Mouse (Mus musculus): ENCODE data around the gene Calm4. TPM values are rescaled to one million over a fixed set of nuclear protein-coding genes. Genes with fewer than 3 reads are reported as not detected.
"Not testable (repeated sequence)": the region's sequence is repeated elsewhere in the genome, so short reads cannot be mapped to it uniquely, and the experiment has no call there.

The Calm4 gene
- polyA plus RNA-seq, 1 experiment from 2014 or later: not detected

DNA sequence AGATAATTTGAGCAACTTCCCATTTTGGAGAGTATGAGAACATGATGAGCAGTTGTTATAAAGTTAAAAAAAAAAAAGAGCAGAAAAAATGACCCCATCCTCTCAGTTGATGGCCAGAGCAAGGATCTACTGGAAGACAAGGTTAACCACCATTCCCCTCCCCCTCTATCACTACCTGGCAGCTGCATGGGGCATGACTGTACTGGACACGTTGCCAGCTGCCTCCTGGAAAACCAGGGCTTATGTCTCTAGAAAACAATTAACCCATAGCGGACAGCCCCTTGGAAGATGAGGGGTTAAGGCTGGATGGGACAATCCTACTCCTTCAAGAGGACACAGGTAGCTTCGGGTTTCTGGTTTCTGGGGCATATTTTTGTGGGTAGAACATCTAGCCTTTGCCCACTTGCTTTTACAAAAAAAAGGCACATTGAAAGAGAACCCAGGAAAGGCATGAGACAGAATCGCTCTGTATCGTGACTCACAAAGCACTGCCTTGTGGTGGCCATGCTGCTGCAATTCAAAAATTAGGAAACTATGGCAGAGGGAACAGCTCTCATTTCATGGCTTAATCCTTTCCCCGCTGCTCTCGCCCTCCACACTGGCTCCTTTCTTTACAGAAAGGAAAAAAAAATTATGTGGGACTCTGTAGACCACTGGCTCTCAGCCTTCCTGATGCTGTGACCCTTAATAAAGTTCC, 30.3 kb upstream of the Calm4 start:
- H3K4me3 ChIP-seq (replicated peaks; ENCODE audit: low read depth, low read length): no peak overlapping the region
- H3K9ac ChIP-seq (replicated peaks; ENCODE audit: low read length): no peak overlapping the region
- no peak overlapping the region for H3K27ac ChIP-seq (replicated peaks; ENCODE audit: low read depth, low read length)
- H3K36me3 ChIP-seq (ENCODE audit: control insufficient read depth, insufficient read depth, low read length): no peaks in the 10 kb centered on the region
- 84% methylated on average over 7 of the region's 7 CpGs for WGBS
- no peak for DNase-seq
- no peaks in the 10 kb centered on the region for H3K4me1 ChIP-seq (ENCODE audit: control insufficient read depth, insufficient read depth, low read length)
- no peak for ATAC-seq (ENCODE audit: low FRiP score, low TSS enrichment)
- H3K9me3 ChIP-seq (ENCODE audit: control insufficient read depth, low read length): no peaks in the 10 kb centered on the region
- no peak overlapping the region for H3K4me2 ChIP-seq (ENCODE audit: low read length)
- H3K27me3 ChIP-seq (ENCODE audit: control insufficient read depth, insufficient read depth, low read length): no peaks in the 10 kb centered on the region

DNA sequence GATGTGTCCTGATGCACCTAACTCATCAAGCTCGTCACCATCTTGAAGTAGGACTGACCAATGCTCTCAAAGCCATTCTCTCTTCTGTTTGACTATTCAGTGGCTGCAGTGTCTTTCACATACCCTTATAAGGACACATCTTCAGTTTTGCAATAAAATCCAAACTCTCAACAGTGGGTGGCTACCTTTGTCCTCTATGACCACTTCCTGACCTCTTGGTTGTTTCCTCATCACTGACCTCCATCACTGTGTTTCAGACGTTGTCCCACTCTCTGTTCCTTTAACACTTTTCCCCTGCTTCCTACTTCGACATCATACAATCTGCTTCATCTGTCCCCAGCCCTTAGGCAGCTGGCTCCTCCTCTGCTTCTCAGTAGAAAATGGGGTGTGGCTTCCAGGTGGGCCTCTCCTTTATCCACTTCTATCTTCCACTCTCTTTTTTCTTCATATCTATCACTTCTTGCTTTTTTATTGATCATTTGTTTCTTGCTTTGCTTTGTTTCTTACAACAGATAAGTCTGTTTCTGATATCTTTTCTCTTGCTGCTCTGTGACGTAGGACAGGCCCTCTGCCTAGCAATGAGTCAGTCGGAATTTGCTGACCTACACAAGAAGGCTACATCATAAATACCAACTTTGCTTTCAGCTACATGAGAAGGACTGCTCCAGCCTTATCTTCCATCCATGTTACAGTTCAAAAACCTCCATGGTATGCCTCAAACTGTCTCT, 19.4 kb upstream of the Calm4 start:
- Histone ChIP-seq H3K27ac (replicated peaks; ENCODE audit: low read depth, low read length) (no peak overlapping the region), H3K4me2 (ENCODE audit: low read length) (no peak overlapping the region), H3K4me3 (replicated peaks; ENCODE audit: low read depth, low read length) (no peak overlapping the region), H3K27me3 (ENCODE audit: control insufficient read depth, insufficient read depth, low read length) (no peaks in the 10 kb centered on the region), H3K36me3 (ENCODE audit: control insufficient read depth, insufficient read depth, low read length) (no peaks in the 10 kb centered on the region), H3K9ac (replicated peaks; ENCODE audit: low read length) (no peak overlapping the region), H3K4me1 (ENCODE audit: control insufficient read depth, insufficient read depth, low read length) (no peaks in the 10 kb centered on the region), H3K9me3 (ENCODE audit: control insufficient read depth, low read length) (no peaks in the 10 kb centered on the region)
- DNase-seq: no peak
- WGBS: 83% methylated on average over 5 of the region's 5 CpGs
- ATAC-seq (ENCODE audit: low FRiP score, low TSS enrichment): no peak

GRCm38 (mm10) chr13:3818740-3819076, 18.8 kb upstream of the Calm4 start:
- no peak for DNase-seq
- Histone ChIP-seq H3K4me1 (ENCODE audit: control insufficient read depth, insufficient read depth, low read length) (no peaks in the 10 kb centered on the region), H3K36me3 (ENCODE audit: control insufficient read depth, insufficient read depth, low read length) (no peaks in the 10 kb centered on the region), H3K4me3 (replicated peaks; ENCODE audit: low read depth, low read length) (no peak overlapping the region), H3K27ac (replicated peaks; ENCODE audit: low read depth, low read length) (no peak overlapping the region), H3K4me2 (ENCODE audit: low read length) (no peak overlapping the region), H3K9me3 (ENCODE audit: control insufficient read depth, low read length) (no peaks in the 10 kb centered on the region), H3K9ac (replicated peaks; ENCODE audit: low read length) (no peak overlapping the region), H3K27me3 (ENCODE audit: control insufficient read depth, insufficient read depth, low read length) (no peaks in the 10 kb centered on the region)
- WGBS: 91% methylated on average over 2 of the region's 2 CpGs
- ATAC-seq (ENCODE audit: low FRiP score, low TSS enrichment): no peak

GRCm38 (mm10) chr13:3822105-3822504, 15.5 kb upstream of the Calm4 start:
- Histone ChIP-seq H3K36me3 (ENCODE audit: control insufficient read depth, insufficient read depth, low read length) (no peaks in the 10 kb centered on the region), H3K9ac (replicated peaks; ENCODE audit: low read length) (no peak overlapping the region), H3K4me2 (ENCODE audit: low read length) (no peak overlapping the region), H3K27ac (replicated peaks; ENCODE audit: low read depth, low read length) (no peak overlapping the region), H3K4me1 (ENCODE audit: control insufficient read depth, insufficient read depth, low read length) (no peaks in the 10 kb centered on the region), H3K4me3 (replicated peaks; ENCODE audit: low read depth, low read length) (no peak overlapping the region), H3K9me3 (ENCODE audit: control insufficient read depth, low read length) (no peaks in the 10 kb centered on the region), H3K27me3 (ENCODE audit: control insufficient read depth, insufficient read depth, low read length) (no peaks in the 10 kb centered on the region)
- WGBS: 73% methylated on average over 4 of the region's 4 CpGs
- ATAC-seq (ENCODE audit: low FRiP score, low TSS enrichment) (no peak), DNase-seq (no peak)

DNA sequence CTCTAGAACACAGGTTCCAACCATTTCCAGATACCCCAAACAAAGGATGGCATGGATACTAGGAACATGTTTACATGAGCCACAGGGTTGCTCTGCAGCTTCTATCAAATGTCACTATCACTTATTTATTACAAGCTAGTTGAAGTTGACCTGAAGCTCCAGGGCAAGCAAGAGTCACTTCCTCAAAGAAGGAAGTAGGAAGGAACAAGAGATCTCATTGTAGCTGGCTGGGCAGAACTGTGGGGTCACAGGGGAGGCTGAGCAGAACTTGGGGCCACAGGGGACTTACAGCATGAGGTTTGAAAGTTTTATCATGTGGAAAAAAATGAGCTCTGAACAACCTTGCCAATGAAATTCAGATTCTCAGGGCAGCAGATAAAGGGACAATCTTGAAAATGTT, 11.8 kb upstream of the Calm4 start:
- Histone ChIP-seq H3K4me3 (replicated peaks; ENCODE audit: low read depth, low read length) (no peak overlapping the region), H3K9ac (replicated peaks; ENCODE audit: low read length) (no peak overlapping the region), H3K27ac (replicated peaks; ENCODE audit: low read depth, low read length) (no peak overlapping the region), H3K27me3 (ENCODE audit: control insufficient read depth, insufficient read depth, low read length) (no peaks in the 10 kb centered on the region), H3K9me3 (ENCODE audit: control insufficient read depth, low read length) (no peaks in the 10 kb centered on the region), H3K4me1 (ENCODE audit: control insufficient read depth, insufficient read depth, low read length) (no peaks in the 10 kb centered on the region), H3K36me3 (ENCODE audit: control insufficient read depth, insufficient read depth, low read length) (no peaks in the 10 kb centered on the region), H3K4me2 (ENCODE audit: low read length) (no peak overlapping the region)
- ATAC-seq (ENCODE audit: low FRiP score, low TSS enrichment) (no peak), DNase-seq (no peak)

DNA sequence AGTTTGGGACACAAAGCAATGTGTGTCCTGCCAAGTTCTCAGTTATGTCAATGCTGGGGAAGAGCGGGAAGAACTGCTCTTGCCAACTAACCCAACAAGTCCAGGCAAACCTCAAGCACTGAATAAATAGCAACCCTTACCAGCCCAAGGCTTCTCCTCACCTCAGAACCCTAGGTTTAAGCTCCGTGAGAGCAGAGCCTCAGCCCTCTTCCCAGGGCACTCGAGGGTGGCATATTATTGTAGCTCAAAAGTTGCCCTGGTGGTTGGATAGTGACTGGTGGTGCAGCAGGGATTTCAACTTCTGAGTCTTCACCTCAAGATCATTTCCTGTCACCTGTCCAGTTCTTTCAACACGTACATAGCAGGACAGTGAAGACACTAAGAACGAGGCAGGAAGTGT, 6.0 kb upstream of the Calm4 start:
- no peaks in the 10 kb centered on the region for H3K9me3 ChIP-seq (ENCODE audit: control insufficient read depth, low read length)
- H3K4me1 ChIP-seq (ENCODE audit: control insufficient read depth, insufficient read depth, low read length): no peaks in the 10 kb centered on the region
- H3K36me3 ChIP-seq (ENCODE audit: control insufficient read depth, insufficient read depth, low read length): no peaks in the 10 kb centered on the region
- H3K27ac ChIP-seq (replicated peaks; ENCODE audit: low read depth, low read length): no peak overlapping the region
- H3K9ac ChIP-seq (replicated peaks; ENCODE audit: low read length): no peak overlapping the region
- 86% methylated on average over 5 of the region's 5 CpGs for WGBS
- no peak for ATAC-seq (ENCODE audit: low FRiP score, low TSS enrichment)
- no peak overlapping the region for H3K4me3 ChIP-seq (replicated peaks; ENCODE audit: low read depth, low read length)
- DNase-seq: no peak
- H3K27me3 ChIP-seq (ENCODE audit: control insufficient read depth, insufficient read depth, low read length): no peaks in the 10 kb centered on the region
- no peak overlapping the region for H3K4me2 ChIP-seq (ENCODE audit: low read length)

DNA sequence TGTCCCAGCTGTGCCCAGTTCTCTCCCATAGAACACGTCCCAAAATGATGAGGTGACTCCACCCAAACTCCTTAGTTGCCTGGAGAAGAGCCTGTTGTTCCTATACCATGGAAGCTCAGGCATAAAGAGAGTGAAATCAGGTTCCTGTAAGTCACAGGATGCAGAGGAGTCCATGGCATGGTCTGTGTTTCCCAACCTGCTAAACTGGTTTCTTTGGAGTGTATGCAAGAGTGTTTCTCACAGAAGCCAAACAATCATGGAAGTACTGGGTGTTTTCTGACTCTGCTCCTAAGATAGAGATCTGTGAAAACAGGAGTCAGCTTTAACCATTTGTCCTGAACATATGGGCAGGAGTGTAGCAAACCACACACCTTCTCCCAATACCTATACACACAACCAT, 5.6 kb upstream of the Calm4 start:
- no peak for ATAC-seq (ENCODE audit: low FRiP score, low TSS enrichment)
- H3K9ac ChIP-seq (replicated peaks; ENCODE audit: low read length): no peak overlapping the region
- no peak overlapping the region for H3K27ac ChIP-seq (replicated peaks; ENCODE audit: low read depth, low read length)
- no peaks in the 10 kb centered on the region for H3K36me3 ChIP-seq (ENCODE audit: control insufficient read depth, insufficient read depth, low read length)
- no peaks in the 10 kb centered on the region for H3K4me1 ChIP-seq (ENCODE audit: control insufficient read depth, insufficient read depth, low read length)
- no peak overlapping the region for H3K4me2 ChIP-seq (ENCODE audit: low read length)
- no peaks in the 10 kb centered on the region for H3K27me3 ChIP-seq (ENCODE audit: control insufficient read depth, insufficient read depth, low read length)
- no peak for DNase-seq
- WGBS: 65% methylated on average over 1 of the region's 1 CpGs
- H3K4me3 ChIP-seq (replicated peaks; ENCODE audit: low read depth, low read length): no peak overlapping the region
- no peaks in the 10 kb centered on the region for H3K9me3 ChIP-seq (ENCODE audit: control insufficient read depth, low read length)

- no peak overlapping the region for H3K9ac ChIP-seq (replicated peaks; ENCODE audit: low read length)
- H3K27me3 ChIP-seq (ENCODE audit: control insufficient read depth, insufficient read depth, low read length): no peaks in the 10 kb centered on the region
- 68% methylated on average over 2 of the region's 2 CpGs for WGBS
- DNase-seq (no peak), ATAC-seq (ENCODE audit: low FRiP score, low TSS enrichment) (no peak)
- no peak overlapping the region for H3K27ac ChIP-seq (replicated peaks; ENCODE audit: low read depth, low read length)
- no peaks in the 10 kb centered on the region for H3K9me3 ChIP-seq (ENCODE audit: control insufficient read depth, low read length)
- no peaks in the 10 kb centered on the region for H3K4me1 ChIP-seq (ENCODE audit: control insufficient read depth, insufficient read depth, low read length)
- H3K4me3 ChIP-seq (replicated peaks; ENCODE audit: low read depth, low read length): no peak overlapping the region
- H3K4me2 ChIP-seq (ENCODE audit: low read length): no peak overlapping the region
- H3K36me3 ChIP-seq (ENCODE audit: control insufficient read depth, insufficient read depth, low read length): no peaks in the 10 kb centered on the region
Measured at GRCm38 (mm10) chr13:3832450-3832849, 5.1 kb upstream of the Calm4 start.

DNA sequence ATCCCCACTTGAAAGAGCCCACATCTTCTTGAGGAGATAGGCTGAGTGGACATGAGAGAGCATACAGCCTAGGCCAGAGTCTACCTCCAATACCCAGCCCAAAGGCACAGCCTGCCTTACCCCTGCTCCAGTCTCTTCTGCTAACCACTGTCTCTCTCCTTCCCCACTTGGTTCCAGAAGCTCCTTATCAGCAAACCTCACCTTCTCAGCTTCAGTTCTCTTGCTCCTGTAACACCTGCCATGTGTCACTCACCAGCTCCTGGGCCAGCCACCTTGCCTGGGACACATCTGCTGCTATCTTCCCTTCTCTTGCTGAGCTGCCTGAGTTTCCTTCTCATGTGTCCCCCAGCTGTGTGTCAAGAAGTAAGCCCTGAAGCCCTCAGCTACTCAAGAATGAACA, 3.9 kb upstream of the Calm4 start:
- not testable (repeated sequence) for H3K36me3 ChIP-seq (ENCODE audit: control insufficient read depth, insufficient read depth, low read length); H3K9me3 ChIP-seq (ENCODE audit: control insufficient read depth, low read length); ATAC-seq (ENCODE audit: low FRiP score, low TSS enrichment); DNase-seq; H3K27me3 ChIP-seq (ENCODE audit: control insufficient read depth, insufficient read depth, low read length); H3K4me2 ChIP-seq (ENCODE audit: low read length); H3K27ac ChIP-seq (replicated peaks; ENCODE audit: low read depth, low read length); H3K4me1 ChIP-seq (ENCODE audit: control insufficient read depth, insufficient read depth, low read length); H3K9ac ChIP-seq (replicated peaks; ENCODE audit: low read length); H3K4me3 ChIP-seq (replicated peaks; ENCODE audit: low read depth, low read length)

Data from midbrain, embryonic 14.5 days (tissue).